ENCODE assay signal across 14 mouse cellular contexts in the genomic region with DNA sequence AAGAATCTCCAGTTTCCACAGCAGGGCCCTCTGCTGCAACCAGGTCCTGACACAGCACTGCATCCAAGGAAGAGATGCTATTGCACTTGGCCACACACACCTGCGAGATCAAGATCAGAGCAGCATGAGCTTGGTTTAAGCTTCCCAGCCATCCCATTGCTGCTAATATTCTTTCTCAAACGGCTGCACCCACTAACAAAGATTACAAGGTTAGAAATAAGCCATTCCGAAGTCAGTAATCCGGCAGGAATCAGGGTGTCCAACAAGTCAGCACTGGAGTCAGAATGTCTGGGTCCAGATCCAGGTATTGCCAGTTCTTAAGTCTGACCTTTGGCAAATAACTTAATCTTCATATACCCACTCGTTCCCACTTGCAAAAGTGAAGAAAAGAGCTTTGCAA. TPM values are rescaled to one million over a fixed set of nuclear protein-coding genes. Genes with fewer than 3 reads are reported as not detected.
DNase-seq lines count a peak whose midpoint lies in the region.
"Had no signal": no experiment of that assay in that cellular context is flagged by ENCODE, and none has a peak within 500 bp of the region (broad histone marks: within the 10 kb centered on the region; RNA-seq: fewer than 3 reads in every experiment).

No protein-coding gene starts in this region.

- peak; percentile 87 for DNase-seq in heart, adult 11 months
- no peak for DNase-seq in heart, postnatal 14 days
- DNase-seq in fat pad, adult 2 months (ENCODE audit: extremely low read depth, low read depth, low spot score): peak; percentile 66
- no peak for DNase-seq in urinary bladder, adult 18-20 months (ENCODE audit: low spot score in 2 of 2)
- DNase-seq: adrenal gland, adult 2 months; adrenal gland, adult 8-10 months; adrenal gland, postnatal 10 days; adrenal gland, postnatal 14 days; adrenal gland, postnatal 25 days; adrenal gland, postnatal 36 days; B cell, adult 2 months; cerebellum, adult 11 months; cerebellum, adult 11-12 months; cerebellum, adult 18-20 months had no signal

- intact Hi-C loops in heart, postnatal 14 days (cut with DNase I): no loop called here

RNA-seq across cellular contexts. Expression of a gene that starts 21.8 kb away (rescaled TPM):
- total RNA-seq in heart, postnatal 14 days (2021): 10 to 100 TPM; 19.5 to 23.6 TPM

RNA-seq across cellular contexts. Expression of a gene that starts 22.0 kb away (rescaled TPM):
- 10 to 100 TPM; 25.9 to 28.5 TPM for total RNA-seq in heart, postnatal 14 days (2021)

Comparison
In these comparisons a context has a peak if more than half of its experiments do, and no peak if none do; other contexts are left out.
1. DNase-seq: peak in heart, adult 11 months (single experiment) and fat pad, adult 2 months (single experiment); none in heart, postnatal 14 days (0 of 2) and urinary bladder, adult 18-20 months (0 of 2).